Mouse (Mus musculus): ENCODE data around the gene Shank3. TPM values are rescaled to one million over a fixed set of nuclear protein-coding genes. Genes with fewer than 3 reads are reported as not detected.

Gene Shank3
- total RNA-seq, 2 experiments from 2014 or later = 70.0 to 73.7 TPM

DNA sequence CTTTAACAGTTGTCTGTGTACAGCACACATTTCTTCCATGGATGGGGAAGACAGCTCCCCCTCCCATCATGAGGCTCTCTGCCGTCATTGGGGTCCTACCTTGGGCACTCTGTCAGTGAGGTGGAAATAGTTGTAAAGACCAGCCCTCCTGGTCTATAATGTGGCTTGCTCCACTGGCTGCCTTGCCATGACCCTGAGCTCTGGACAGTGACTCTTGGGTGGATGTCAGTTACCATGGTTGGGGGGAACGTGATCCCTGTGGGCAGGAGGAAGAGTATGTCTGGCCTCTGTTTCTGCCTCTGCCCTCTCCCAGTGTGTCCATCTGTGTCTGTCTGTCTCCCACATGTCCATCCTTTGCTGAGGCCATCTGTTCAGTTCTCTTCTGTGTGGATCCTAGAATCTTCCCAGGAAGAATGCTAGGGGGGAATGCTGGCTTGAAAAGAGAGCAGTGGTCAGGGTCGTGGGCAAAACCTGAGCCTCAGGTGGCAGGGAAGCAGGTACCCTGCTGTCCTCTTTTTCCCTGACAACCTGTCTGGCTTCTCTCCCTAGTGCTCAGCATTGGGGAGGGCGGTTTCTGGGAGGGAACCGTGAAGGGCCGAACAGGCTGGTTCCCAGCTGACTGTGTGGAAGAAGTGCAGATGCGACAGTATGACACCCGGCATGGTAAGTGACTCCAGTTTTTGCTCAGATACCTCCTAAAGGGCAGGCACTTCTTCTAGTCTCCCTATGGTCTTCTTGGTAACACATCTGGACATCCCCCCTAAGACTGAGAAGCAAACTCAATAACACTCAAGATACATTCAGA is 25.4 kb downstream of the Shank3 start:
- DNase-seq = no peak

DNA sequence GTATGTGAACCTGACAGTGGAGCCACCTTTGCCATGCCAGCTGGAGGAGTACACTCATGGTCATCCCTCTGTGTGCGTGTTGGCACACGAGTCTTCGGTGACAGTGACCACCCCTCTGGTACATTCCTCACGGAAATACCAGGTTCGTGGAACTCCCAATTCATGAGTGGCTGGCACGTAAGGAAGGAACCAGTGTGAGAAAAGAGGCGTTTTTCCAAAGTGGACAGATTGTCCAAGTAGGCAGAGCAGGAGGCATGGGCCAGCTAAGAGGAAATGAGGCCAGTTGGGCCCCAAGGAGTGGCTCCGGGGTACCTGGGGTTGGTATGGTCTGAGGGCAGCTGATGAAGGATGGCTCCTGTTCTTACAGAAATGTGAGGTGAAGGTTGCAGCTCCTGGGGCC is 26.0 kb downstream of the Shank3 start:
- DNase-seq = no peak

DNA sequence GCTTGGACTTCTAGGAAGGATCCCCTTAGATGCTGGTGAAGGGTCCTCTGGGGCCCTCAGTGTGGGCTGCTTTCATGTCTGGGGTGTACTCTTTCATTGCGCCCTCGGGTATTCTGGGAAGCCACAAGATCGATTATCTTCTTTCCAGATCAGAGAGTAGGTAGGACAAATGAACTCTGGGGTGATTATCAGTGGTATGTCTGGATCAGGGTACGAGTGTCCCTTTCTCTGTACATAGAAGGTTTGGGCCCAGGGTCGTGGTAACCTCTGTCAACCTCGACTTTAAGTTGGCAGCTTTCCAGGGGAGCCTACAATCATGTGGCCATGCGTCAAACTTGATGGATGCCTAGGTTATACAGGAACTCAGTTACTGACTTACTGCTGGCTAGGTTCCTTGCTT is 26.5 kb downstream of the Shank3 start:
- no peak for DNase-seq

DNA sequence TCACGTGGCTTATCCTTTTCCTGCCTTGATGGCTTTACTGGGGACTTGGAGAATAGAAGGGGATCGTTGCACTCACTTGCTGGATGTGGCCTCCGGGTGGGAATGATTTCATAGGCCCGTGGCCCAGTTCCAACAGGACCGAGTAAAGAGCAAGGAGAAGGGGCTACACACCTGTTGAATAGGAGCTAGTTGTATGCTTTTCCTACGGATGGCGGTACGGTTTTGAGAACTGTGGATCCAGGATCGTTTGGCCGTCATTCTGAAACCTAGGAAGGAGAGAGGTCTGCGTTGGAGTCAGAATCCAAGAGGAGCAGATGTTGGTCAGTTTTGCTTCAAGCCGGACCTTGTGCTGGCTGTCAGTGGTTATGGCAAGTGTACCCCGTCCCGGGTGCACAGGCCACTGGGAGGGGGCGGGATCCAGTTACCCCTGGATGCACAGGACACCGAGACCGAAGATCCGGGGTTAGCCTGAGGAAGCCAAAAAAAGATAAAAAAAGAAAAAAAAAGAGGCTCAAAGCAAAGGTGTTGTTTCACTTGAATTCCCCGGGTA is 27.4 kb downstream of the Shank3 start:
- no peak for DNase-seq

DNA sequence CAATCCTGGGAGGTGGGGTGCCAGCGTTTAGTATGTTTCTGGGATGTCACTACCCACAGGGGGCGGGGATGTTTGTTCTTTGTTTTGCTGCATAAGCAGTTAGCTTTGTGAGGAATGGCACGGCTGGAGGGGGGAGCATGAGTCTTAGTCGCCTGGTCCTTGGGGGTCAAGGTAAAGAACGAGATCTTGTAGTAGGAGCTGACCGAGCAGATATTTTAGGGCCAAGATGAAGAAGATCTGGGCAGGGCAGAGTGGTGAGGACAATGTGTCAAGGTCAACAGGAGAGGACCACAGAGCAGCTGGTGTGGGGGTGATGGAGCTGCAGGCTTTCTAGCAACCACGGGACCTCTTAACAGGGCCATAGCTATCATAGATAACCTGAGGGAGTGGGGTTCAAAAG is 28.0 kb downstream of the Shank3 start:
- DNase-seq = no peak

DNA sequence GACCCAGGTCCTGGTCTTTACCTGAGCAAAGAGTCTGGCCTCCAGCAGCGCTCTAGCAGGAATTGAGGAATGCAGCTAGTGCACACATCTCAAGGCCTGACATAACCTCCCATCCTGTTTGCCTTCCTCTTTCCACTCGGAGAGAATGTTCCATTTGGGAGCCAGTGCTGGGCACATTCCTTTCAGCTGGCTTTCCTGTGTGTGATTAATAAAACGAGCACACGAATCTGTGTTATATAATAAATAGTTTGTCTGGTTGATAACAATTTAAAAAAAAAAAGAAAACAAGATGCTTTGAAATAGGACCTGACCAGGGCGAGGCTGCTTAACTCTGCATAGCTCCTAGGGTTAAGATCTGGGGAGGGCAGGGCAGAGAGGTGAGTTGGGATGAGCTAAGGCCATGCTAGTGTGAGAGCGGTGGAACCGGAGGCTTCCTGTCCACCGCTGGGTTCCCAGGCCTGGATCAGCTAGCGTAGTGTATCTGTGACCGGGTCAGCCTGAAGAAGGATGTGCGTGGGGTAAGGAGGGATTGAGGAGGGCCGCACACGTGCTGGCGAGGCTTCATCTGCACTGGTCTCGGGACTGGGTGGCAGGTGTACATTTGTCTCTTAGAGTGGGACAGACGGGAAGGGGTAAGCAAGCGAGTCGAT is 28.9 kb downstream of the Shank3 start:
- DNase-seq = no peak

DNA sequence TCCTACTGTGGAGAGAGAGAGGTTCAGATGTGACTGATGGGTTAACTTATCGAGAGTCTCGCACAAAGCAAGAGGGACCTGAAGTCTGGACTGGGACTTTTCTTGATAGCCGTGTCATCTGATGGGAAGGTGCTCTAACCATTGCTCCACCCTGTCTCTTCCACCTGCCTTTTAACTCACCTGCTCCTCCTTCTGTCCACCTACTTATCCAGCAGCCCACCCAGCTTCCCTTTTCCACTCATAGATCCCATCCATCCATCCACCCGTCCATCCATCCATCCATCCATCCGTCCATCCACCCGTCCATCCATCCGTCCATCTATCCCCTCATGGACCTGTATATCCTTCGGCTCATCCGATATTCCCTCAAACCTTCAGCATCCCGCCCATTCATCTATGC is 29.5 kb downstream of the Shank3 start:
- no peak for DNase-seq

DNA sequence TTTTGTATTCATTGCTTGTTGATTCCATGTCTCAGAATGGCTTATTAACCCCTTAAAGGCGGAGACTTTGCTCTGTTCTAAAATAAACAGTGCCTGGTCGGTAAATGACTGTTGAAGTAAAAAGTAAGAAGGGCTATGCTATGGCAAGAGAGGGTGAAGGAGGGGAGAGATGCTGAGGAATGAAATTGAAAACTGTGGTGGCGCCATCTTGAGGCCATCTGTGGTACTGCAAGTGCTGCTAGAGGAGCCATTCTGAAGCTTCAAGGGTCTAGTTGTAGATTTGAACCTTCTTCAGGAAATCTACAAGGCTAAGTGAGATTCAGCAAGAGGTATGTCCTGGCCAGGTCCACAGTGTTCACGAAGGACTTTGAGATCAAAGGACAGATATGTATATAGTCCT is 30.9 kb downstream of the Shank3 start:
- DNase-seq = peak; percentile 78

DNA sequence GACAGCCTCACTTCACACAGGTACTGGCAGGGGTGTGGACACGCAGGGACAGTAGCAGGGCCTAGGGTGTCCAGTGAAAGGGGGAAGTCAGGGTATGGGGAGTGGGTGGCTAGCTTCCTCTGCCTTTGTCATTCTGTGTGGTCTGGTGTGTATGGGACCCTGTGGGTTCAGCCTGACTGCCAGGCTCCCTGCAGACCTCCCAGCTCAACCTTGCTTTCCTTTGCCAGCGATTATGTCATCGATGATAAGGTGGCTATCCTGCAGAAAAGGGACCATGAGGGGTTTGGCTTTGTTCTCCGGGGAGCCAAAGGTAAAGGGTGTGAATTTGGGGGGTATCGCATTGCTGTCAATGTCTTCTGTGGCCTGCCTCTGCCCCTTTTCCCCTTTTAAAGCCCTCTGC is 32.0 kb downstream of the Shank3 start:
- no peak for DNase-seq

DNA sequence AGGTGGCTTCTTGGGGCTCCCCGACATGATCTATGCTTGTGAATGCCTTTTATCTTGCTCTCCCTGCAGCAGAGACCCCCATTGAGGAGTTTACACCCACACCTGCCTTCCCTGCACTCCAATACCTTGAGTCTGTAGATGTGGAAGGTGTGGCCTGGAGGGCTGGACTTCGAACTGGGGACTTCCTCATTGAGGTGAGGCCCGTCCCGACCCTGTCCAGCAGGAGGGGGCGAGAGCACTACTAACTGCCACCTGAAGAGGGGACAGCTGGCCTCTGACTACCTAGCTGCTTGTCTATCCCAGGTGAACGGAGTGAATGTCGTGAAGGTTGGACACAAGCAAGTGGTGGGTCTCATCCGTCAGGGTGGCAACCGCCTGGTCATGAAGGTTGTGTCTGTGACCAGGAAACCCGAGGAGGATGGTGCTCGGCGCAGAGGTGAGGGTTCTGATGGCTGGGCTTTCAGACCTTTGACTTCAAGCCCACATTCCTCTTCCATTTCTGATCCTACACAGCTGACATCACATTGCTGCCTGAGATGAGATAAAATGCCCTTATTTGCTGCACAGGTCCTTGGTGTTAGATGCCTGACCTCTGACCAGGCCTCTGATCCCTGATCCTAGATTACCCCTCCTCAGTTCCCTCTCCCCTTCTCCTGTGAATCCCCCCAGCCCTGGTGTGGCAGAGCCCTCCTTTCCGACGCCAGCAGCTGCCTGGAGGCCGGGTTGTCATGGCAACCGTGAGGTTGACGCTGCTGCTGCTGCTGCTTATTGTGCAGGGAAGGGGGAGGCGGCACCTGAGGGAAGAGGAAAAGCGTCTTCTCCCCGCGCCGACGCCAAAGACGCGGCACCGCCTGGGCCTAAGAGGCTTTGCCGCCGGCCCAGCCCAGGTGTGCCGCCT is 32.9 kb downstream of the Shank3 start:
- no peak for DNase-seq

DNA sequence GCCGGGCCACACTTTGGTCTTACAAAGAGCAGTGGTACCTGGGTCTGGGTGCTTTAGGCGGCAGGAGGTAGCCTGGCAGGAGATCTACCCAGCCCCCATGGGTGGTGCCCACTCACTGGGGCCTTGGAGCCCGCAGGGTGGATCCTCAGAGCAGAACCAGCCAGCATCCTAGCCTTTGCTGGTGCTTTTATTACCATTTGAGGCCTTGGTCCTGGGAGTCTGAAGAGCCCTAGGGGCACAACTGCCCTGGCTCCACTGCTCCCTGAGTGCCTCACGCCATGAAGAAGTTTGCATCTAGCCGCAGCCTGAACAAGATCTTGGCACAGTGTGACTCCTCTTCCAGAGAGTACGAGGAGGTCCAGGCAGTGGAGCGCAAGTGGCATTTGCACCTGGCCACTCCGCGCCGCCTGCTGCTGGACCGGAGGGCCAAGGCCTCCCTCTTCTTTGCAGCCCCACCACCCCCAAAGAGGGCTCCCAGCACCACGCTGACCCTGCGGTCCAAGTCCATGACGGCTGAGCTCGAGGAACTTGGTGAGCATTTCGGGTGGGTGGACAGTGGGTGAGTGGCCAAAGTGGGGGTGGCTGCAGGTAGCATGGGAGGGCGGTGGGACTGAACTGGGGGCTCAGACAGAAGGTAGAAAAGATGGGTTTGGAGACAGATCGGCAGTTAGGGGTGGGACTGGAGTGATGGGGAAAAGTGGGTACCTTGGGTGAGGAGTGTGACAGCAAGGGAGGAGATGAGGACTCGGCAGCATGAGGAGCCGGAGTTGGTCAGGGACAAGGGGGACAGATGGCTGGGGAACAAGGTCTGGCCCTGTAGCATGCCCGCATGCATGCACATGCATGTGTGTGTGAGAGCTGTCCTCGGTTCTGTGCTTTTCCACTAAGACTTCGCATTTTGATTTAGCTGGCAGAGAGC is 33.8 kb downstream of the Shank3 start:
- no peak for DNase-seq

DNA sequence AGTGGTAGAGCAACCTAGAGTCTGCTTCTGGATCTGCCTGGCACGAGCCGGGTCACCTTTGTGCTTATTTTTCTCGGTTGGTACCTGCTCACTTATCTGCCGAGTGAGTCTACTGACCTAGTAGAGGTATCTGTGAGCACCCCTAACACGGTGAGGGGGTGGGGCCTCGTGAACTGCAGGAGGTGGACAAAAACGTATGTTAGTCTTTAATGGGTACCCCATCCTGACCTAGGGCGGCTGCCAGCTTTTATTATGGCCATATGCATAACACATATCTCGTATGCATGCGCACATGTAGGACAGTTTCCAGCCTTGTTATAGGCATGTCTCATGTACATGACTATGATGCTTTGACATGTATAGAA is 34.4 kb downstream of the Shank3 start:
- no peak for DNase-seq

DNA sequence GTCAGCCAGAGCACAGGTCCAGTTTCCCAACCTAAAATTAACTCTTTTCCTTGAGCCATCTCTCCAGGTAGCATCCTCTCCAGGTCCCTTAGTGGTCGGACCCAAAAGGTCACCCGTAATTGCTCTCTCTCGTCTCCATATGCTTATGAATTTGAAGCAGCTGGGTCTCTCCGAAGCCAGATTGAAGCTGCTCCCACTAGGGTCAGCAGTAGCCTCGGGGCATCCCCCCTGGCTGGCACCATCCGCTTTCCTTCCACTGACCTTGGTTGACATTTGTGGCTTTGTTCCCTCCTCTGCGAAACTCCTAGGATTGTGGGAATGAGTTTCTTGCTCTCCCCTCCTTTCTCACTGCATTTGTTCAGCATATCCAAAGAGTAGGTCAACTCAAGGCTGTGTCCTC is 44.7 kb downstream of the Shank3 start:
- no peak for DNase-seq

DNA sequence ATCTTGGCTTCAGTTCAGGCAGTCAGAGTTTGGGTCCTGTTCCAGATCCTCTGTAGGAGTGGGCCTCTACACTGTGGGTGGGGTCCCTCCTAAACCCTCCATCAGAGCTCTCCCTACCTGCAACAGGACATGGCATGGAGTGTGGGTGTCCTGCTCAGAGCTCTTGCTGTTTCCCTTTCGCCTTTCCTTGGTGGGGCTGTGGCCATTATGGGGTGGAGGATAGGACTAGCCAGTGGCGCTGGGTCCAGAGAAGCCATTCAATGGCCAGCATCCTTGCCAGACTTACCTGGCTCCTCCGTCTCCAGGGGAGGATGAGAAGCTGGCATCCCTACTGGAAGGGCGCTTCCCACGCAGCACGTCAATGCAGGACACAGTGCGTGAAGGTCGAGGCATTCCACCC is 47.9 kb downstream of the Shank3 start:
- DNase-seq = no peak

DNA sequence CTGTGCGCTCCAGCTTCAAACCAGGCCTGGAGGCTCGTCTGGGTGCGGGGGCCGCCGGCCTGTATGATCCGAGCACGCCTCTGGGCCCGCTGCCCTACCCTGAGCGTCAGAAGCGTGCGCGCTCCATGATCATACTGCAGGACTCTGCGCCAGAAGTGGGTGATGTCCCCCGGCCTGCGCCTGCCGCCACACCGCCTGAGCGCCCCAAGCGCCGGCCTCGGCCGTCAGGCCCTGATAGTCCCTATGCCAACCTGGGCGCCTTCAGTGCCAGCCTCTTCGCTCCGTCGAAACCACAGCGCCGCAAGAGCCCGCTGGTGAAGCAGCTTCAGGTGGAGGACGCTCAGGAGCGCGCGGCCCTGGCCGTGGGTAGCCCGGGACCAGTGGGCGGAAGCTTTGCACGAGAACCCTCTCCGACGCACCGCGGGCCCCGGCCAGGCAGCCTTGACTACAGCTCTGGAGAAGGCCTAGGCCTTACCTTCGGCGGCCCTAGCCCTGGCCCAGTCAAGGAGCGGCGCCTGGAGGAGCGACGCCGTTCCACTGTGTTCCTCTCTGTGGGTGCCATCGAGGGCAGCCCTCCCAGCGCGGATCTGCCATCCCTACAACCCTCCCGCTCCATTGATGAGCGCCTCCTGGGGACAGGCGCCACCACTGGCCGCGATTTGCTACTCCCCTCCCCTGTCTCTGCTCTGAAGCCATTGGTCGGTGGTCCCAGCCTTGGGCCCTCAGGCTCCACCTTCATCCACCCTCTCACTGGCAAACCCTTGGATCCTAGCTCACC is 48.6 kb downstream of the Shank3 start:
- DNase-seq = peak; percentile 36

DNA sequence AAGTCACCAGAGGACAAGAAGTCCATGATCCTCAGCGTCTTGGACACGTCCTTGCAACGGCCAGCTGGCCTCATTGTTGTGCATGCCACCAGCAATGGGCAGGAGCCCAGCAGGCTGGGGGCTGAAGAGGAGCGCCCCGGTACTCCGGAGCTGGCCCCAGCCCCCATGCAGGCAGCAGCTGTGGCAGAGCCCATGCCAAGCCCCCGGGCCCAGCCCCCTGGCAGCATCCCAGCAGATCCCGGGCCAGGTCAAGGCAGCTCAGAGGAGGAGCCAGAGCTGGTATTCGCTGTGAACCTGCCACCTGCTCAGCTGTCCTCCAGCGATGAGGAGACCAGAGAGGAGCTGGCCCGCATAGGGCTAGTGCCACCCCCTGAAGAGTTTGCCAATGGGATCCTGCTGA is 49.4 kb downstream of the Shank3 start:
- peak; percentile 36 for DNase-seq

DNA sequence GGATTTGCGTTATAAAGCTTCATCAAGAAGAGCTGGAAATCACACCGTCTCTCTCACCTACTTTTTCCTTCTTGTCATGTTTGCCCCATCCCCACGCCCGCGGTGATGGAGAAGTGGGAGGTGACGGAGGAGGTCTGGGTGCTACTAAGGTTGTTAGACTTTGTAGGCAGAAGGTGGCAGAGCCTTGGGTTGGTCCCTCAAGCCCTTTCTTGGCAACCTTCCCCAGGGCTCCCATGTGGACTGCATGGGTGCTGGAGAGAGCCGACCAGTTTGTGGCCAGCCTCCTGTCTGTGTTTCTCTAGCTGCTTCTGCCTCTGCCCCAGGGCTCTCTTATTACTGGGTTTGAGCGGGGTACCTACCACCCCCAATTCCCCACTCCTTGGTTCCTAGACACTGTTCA is 51.1 kb downstream of the Shank3 start:
- no peak for DNase-seq

DNA sequence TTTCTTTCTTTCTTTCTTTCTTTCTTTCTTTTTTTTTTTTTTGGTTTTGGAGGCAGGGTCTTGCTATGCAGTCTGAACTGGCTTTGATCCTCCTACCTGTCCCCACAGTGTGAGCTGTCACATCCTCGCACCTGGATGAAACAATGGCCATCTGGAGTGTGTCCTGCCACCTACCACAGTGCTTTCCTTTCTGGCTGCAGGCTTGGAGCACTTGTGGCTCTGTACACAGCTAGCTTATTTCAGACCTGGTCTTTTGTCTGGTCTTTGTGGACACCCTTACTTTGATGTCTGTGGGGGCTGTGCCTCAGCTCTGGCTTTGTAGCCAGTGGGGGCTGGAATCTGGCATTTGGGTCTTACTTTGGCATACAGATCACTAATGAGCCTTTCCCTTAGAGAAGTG is 52.3 kb downstream of the Shank3 start:
- no peak for DNase-seq

DNA sequence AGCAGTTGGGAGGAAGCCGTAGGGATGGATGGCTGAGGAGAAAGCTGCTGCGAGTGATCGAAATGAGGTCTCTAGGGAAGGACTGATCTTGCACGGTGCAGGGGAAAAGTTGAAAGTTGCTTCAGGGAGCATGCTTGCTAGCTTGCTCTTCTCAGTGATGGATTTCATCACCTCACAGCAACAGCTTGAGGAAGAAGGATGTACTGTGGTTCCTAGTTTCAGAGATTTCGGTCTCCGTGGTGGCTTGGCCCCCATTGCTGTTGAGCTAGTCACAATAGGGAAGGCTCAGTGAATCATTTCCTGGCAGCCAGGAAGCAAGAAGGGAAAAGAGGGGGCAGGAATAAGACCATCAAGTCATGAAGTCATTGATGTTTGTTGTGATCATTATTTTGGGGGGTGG is 56.2 kb downstream of the Shank3 start:
- no peak for DNase-seq

DNA sequence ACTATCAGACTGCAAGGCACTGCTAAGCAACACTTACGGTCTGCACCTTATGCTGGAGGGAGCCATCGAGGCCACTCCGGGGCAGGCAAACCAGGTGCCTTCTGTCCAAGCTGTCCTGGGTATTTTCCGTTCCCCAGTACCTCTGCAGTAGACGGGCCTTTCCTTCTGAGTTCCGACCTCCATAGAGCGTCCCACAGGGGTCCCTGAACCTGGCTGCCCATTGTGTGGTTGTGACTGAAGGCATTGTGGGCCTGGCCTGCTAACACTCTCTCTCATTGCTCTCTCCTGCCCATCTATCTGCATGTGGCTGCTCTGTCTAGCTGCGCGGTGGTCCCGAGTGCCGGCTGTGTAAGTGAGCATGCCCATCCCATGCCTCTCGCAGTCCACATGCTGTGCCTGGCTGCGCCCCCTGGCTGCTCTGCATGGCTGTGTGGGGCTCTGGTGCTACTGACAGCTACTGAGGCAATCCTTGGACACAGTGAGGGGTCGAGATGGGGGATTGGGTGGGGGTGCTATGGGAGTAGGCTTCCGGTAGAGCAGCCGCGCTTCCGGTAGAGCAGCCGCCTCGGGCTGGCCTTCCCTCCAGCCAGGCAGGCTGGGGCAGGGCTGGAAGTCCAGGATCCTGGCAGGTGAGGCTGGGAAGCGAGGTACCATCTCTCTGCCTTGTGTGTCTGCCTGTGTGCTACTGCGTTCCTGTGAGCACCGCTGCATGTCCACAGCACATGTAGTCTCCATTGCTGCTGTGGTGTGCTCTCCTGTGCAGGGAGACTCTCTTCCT is 57.2 kb downstream of the Shank3 start:
- no peak for DNase-seq

All from heart, postnatal 4 days (tissue).